Mouse (Mus musculus) fibroblast of lung, adult 2 months (primary cell): ENCODE results near the gene Nup133.
A peak's percentile ranks its signal among the peaks of the same experiment; 100 is the strongest.
"Not testable (repeated sequence)": the region's sequence is repeated elsewhere in the genome, so short reads cannot be mapped to it uniquely, and the experiment has no call there.

Source experiments
- DNase-seq: peaks from one replicate; pipeline ENCODE4 v3.0.0-alpha.2; 2011; ENCODE audit warnings: low read depth

The Nup133 gene

DNA sequence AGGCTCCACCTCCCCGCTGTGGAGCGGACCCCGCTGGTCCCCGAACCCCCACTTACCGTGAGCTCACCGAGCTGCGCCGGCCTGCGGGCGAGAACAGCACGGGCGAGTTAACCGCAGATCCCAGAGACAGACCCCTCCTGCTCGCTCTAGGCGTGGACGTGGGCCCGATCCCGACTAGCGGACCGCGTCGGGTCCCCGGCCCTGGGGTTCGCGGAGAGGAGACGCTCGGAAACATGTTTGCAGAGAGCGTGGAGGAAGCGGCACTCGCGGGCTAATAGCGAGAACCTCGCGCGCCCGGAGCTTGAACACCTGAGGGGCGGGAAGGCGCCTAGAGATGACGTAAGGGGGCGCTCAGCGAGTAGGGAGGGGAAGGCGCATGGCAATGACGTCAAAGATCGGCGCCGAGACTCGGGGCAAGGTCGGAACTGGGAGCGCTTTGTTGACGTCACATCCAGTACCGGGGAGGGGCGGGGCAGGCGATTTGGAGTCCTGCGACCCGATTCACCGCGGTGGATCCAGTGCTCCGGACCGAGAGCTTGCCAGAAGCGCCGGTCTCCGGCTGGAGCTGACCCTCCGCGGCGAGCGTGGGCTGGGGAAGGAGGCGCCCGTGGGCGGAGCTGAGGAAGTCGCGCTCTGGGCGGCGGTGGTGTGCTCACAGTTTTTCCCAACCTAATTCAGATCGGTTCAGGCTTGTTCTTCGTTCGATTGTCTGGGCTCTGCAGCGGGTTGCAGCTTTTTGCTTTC, at the start of gene Nup133:
Gene Nup133 (minus strand): TSS at position 324 of the 744 bp plus-strand sequence.
- DNase-seq, result peak; percentile 93

- DNase-seq, result no peak
Observed at GRCm38 (mm10) chr8:123993997-123994396, 44.9 kb upstream of the Nup133 start.

DNA sequence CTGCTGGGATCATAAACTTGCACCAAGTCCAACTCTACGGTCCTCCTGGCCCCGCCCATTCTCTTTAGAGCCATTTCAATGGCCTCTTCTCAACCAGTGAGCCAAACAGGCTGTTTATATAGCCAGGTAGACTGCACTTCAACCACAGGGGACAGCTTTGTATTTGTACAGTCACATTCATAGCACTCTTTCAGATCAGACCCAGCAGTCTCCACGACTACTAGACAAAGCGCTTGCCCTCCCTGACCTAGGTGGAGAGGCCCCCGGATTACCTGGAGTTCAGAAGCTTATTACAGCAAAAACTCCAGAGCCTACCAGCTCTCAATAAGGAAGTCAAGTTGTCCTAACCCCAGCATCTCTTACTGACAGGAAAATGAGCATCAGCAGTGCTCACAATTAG, 44.5 kb upstream of the Nup133 start:
- DNase-seq, result no peak

GRCm38 (mm10) chr8:123992587-123992986, 43.5 kb upstream of the Nup133 start:
- peak; percentile 35 for DNase-seq

DNA sequence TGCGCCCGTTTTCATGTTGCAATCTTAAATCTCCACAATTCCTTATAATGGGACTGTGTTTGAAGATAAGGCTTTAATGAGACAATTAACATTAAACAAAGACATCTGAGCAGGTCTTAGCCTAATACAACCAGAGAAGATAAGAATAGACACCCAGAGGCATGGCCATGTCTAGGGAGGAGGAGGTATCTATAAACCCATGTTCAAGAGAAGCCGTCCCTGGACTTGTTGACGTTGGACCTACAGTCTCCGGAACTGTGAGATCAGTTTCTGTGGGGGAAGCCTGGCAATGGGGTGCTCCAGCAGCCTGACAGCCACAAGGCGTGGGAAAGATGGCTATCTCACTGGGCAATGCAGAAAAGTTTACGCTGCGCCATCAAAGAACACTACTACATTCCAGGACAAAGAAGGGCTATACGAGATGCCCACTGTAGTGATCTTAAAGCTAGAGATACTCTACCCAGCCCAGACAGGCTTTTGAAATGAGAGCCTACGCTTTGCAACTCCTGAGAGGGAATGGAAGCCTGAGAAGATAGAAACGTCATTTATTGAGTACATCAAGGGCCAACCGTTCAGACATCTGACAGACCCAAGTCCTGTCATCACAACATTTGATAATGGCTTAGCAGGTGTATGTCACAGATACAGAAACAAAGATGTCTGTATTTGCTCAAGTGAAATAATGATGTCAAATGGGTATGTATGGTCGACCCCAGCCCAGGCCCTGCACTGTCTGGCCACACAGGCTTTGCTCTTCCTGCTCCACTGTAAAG, 41.4 kb upstream of the Nup133 start:
- DNase-seq, result no peak

- DNase-seq, result no peak
Observed at GRCm38 (mm10) chr8:123989128-123989527, 40.1 kb upstream of the Nup133 start.

- DNase-seq, result no peak
Observed at GRCm38 (mm10) chr8:123988605-123989038, 39.6 kb upstream of the Nup133 start.

DNA sequence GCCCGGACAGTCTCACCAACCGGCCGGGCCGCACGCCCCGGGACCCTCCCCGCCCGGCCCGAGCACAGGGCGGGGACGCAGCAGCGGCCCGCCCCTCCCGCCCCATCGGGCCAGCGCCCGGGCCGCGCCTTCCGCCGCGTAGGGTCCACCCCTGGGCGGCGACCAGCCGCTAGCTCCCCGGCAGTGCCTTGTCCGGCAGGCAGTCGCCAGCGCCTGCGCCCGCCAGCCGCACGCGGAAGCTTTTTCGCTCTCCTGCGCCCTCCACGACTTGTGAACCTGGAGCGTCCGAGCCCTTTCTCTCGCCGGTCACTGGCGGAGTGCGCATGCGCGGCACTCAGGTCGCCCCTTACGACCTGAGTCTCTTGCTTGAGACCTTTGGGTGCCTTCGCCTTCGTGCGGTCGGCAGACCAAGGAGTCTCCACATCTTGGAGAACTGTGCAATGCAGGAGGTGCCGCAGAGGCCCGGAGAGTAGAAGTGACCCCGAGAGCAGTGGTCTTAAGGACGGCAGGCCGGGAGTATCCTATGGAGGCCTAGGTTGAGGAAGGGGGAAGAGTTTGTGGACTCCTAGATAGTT, 33.8 kb upstream of the Nup133 start, which contains the start of gene Abcb10:
Gene Abcb10 (minus strand): TSS at position 297 of the 575 bp plus-strand sequence.
- peak; percentile 74 for DNase-seq

- DNase-seq, result no peak
Observed at GRCm38 (mm10) chr8:123982291-123982793, 33.3 kb upstream of the Nup133 start.

GRCm38 (mm10) chr8:123981674-123982073, 32.6 kb upstream of the Nup133 start:
- DNase-seq, result no peak

DNA sequence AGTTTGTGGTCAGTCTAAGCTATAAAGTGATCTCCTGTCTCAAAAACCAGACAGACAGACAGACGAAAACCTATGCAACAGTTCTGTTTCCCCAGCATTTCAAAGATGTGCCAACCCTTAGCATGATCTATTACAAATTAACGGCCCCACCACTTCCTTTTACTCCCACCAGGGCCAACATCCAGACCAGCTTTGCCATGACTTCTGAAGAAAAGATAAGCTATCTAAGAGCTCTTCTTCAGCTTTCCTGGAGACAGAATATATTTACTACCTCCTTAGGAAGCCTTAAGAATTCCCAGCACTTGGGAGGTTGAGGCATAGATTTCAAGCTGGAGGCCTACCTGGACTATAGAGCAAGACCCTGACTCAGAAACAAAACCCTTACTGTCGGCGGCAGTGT, 31.2 kb upstream of the Nup133 start:
- no peak for DNase-seq

GRCm38 (mm10) chr8:123978926-123979325, 29.9 kb upstream of the Nup133 start:
- no peak for DNase-seq

- DNase-seq, result no peak
Observed at GRCm38 (mm10) chr8:123978166-123978838, 29.2 kb upstream of the Nup133 start.

- no peak for DNase-seq
Observed at GRCm38 (mm10) chr8:123977499-123977898, 28.4 kb upstream of the Nup133 start.

GRCm38 (mm10) chr8:123973495-123973894, 24.4 kb upstream of the Nup133 start:
- DNase-seq, result no peak

- DNase-seq, result no peak
Observed at GRCm38 (mm10) chr8:123966896-123967295, 17.8 kb upstream of the Nup133 start.

DNA sequence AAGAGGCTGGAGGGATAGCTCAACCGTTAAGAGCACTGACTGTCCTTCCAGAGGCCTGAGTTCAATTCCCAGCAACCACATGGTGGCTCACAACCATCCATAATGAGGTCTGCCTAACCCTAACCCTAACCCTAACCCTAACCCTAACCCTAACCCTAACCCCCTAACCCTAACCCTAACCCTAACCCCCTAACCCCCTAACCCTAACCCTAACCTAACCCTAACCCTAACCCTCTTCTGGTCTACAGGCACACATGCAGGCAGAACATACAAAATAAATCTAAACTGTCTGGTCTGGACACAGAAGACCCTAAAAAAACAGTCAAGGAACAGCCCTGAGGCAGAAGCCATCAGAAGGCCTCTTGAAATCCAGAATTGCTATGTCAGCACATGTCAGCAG, 12.3 kb upstream of the Nup133 start:
- no peak for DNase-seq

- DNase-seq, result not testable (repeated sequence)
Observed at GRCm38 (mm10) chr8:123960556-123960955, 11.5 kb upstream of the Nup133 start.

DNA sequence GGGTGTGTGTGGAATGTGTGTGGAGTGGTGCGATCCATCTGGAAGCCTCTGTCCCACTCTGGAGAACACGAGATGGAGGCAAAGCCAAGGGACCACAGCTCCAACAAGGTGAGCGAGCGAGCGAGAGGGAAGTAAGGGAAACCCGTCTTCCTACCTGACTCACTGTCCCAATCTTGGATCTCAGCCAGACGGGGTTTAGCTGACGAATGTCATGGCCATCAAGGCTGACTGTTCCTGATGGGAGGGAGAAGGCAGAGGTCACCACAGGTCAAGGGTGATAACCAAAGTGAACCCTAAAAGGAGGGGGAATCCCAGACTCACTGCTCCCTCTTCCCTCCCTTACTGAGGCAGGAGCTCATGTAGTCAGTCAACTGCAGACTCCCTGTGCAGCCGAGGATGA, 11.0 kb upstream of the Nup133 start:
- DNase-seq, result no peak

DNA sequence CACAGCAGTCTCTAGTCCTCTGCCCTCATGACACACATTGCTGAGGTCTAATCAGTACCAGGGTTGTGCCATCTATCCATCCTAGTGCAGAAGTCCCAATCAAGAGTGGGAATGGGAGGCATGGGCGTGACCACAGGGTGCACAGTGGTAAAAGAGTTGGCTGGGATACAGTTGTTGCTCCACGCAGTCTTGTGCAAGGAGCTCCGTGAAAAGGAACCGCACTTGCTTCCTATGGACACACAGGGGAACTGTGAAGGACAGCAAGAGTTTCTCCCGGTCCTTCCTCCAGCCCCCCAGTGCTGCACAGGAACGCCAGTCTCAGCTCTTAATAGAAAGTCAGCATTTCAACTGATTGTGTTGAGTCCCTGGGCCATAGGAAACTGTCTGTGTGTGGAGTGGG, 10.4 kb upstream of the Nup133 start:
- no peak for DNase-seq

- DNase-seq, result no peak
Observed at GRCm38 (mm10) chr8:123958130-123958529, 9.1 kb upstream of the Nup133 start.

DNA sequence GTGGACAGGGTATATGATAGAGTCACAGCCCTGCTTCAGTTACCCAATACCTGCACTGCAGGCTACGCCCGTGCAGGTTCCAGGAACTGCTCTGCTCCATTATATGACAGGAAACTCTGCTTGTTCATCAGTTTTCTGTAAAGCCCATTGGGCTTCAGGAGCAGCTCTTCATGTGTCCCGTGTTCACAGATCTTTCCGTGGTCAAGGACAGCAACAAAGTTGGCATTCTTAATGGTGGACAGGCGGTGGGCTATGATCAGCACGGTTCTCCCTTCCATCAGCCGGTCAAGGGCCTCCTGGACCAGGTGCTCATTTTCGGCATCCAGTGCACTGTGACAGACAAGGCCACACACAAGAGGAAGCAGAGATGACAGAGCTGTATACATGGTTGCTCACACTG, 5.2 kb upstream of the Nup133 start:
- DNase-seq, result no peak
